Comparison of ENCODE assay signal across 8 mouse cellular contexts in genomic region chr2:19919190-19919589, GRCm38 (mm10). TPM values are rescaled to one million over a fixed set of nuclear protein-coding genes. Genes with fewer than 3 reads are reported as not detected.
DNase-seq lines count a peak whose midpoint lies in the region; ATAC-seq lines count a peak whose summit lies in the region.

No protein-coding gene starts in this region.

- DNase-seq in heart, adult 18-20 months: peak; percentile 37 to 80
- no peak for DNase-seq in heart, adult 11 months
- DNase-seq in 416B (ENCODE audit: low read depth): peak; percentile 18
- DNase-seq in adrenal gland, postnatal 10 days: peak; percentile 83
- DNase-seq in forelimb bud, embryonic 11.5 days (ENCODE audit: low read depth, low spot score): peak; percentile 68
- DNase-seq in skeletal muscle tissue, adult 2 months (ENCODE audit: low read depth, low spot score): peak; percentile 7

- H3K9me3 ChIP-seq in limb, embryonic 13.5 days: peaks cover 3% of the 10 kb centered on the region; the same call in 1 of the 2 replicates

- H3K27ac ChIP-seq in limb, embryonic 13.5 days: no peak overlapping the region

- H3K4me1 ChIP-seq in limb, embryonic 13.5 days: no peaks in the 10 kb centered on the region

- H3K27me3 ChIP-seq in limb, embryonic 13.5 days: no peaks in the 10 kb centered on the region

- 0 out of 2 replicates have a peak overlapping the region, but pooled peaks have one; percentile 12 for H3K4me2 ChIP-seq in limb, embryonic 13.5 days (replicated peaks)

- 19% methylated on average over 6 of the region's 6 CpGs for WGBS in limb, embryonic 13.5 days

- H3K9ac ChIP-seq in limb, embryonic 13.5 days: no peak overlapping the region

- H3K4me3 ChIP-seq in limb, embryonic 13.5 days: no peak overlapping the region

- peak; percentile 78; the same call in 1 of the 2 replicates for ATAC-seq in limb, embryonic 13.5 days (ENCODE audit: low FRiP score, low read depth)
- no peak for ATAC-seq in inflammation-experienced regulatory T-cells, adult 6 months

- no peaks in the 10 kb centered on the region for H3K36me3 ChIP-seq in limb, embryonic 13.5 days

RNA-seq across cellular contexts. Expression of gene Etl4, which starts 9.6 kb away (rescaled TPM):
- total RNA-seq in heart, adult 18-20 months (2021): 10 to 100 TPM; 30.0 to 34.9 TPM
- total RNA-seq in adrenal gland, postnatal 10 days (2021): 10 to 100 TPM; 34.0 to 57.7 TPM
- 22.7 and 25.6 TPM in 2 replicates for polyA plus RNA-seq in limb, embryonic 13.5 days (2015; fragmentation: Nextera tagmentation; extraction: Ambion mirVana)
- under 1 TPM in 1 of 3 experiments, not detected in 2; 0.40 TPM for polyA plus RNA-seq in inflammation-experienced regulatory T-cells, adult 6 months (2017; shearing (Covaris generic))
